Mouse (Mus musculus) kidney, adult 2 months (tissue): ENCODE data around the gene Ptpn13. TPM values are rescaled to one million over a fixed set of nuclear protein-coding genes. Genes with fewer than 3 reads are reported as not detected.

ENCODE experiments used
- DNase-seq: peaks from one replicate; pipeline ENCODE4 v3.0.0; 2021
- H3K27ac ChIP-seq: fragments of 200-500 bp; 2 replicates; pipeline ENCODE4 v1.5.1; 2012; ENCODE audit warnings: low read depth, low read length, control low read depth, inconsistent platforms; ENCODE audit not compliant: insufficient read depth
- H3K27me3 ChIP-seq: fragments of 200-500 bp; replicated peaks from 2 replicates; pipeline ENCODE4 v1.6.1; 2012; ENCODE audit warnings: mild to moderate bottlenecking, moderate library complexity, low read length, inconsistent platforms; ENCODE audit not compliant: control insufficient read depth, insufficient read depth
- H3K36me3 ChIP-seq: fragments of 200-500 bp; 2 replicates; pipeline ENCODE4 v1.6.1; 2012; ENCODE audit warnings: mild to moderate bottlenecking, moderate library complexity, low read length, inconsistent platforms; ENCODE audit not compliant: control insufficient read depth, insufficient read depth
- H3K4me1 ChIP-seq: fragments of 200-500 bp; 2 replicates; pipeline ENCODE4 v1.6.1; 2011; ENCODE audit warnings: low read length; ENCODE audit not compliant: control insufficient read depth, insufficient read depth
- H3K4me3 ChIP-seq: fragments of 200-500 bp; 2 replicates; pipeline ENCODE4 v1.5.1; 2011; ENCODE audit warnings: mild to moderate bottlenecking, low read depth, low read length, control low read depth; ENCODE audit not compliant: insufficient read depth
- CTCF ChIP-seq: fragments of 200-500 bp; conservative IDR thresholded peaks from 2 replicates; pipeline ENCODE4 v1.5.1; 2011; ENCODE audit warnings: low read depth, mild to moderate bottlenecking, control low read depth, low read length, moderate library complexity, mixed read lengths; ENCODE audit not compliant: insufficient read depth, insufficient read length
- POLR2A ChIP-seq: fragments of 200-500 bp; IDR thresholded peaks from one replicate; pipeline ENCODE4 v1.6.1; 2011; ENCODE audit warnings: low read depth, low read length, control low read depth
- WGBS: fragments of 180-500 bp; shearing (Covaris S2); methylation state at CpG from one replicate; pipeline ENCODE4 v1.1.7; 2018; 5-methylcytosine and 5-hydroxymethylcytosine counted together
- polyA plus RNA-seq: library from polyadenylated mRNA; depleted of rRNA; stranded (reverse); fragments of >200 nt; gene quantifications from 2 replicates; pipeline ENCODE4 v1.2.3, GENCODE M21; 2012

Ptpn13 gene
- polyA plus RNA-seq, 1 experiment, result 23.7 TPM

- TF ChIP-seq POLR2A, result no peak
- no peak for TF ChIP-seq CTCF
- H3K36me3 ChIP-seq, result no peaks in the 10 kb centered on the region
- DNase-seq, result no peak
- H3K4me1 ChIP-seq, result no peaks in the 10 kb centered on the region; the same call in 1 of the 2 replicates
- H3K4me3 ChIP-seq, result no peak overlapping the region
- no peak overlapping the region for H3K27ac ChIP-seq
- 80% methylated on average over 4 of the region's 4 CpGs for WGBS
- no peaks in the 10 kb centered on the region for H3K27me3 ChIP-seq
These were observed 49.3 kb downstream of the Ptpn13 start for GRCm38 (mm10) chr5:103474259-103474658.

GRCm38 (mm10) chr5:103475503-103475902, 50.5 kb downstream of the Ptpn13 start:
- no peaks in the 10 kb centered on the region; the same call in 1 of the 2 replicates for H3K4me1 ChIP-seq
- H3K36me3 ChIP-seq, result no peaks in the 10 kb centered on the region
- H3K4me3 ChIP-seq, result no peak overlapping the region
- no peaks in the 10 kb centered on the region for H3K27me3 ChIP-seq
- 71% methylated on average over 5 of the region's 5 CpGs for whole genome bisulfite sequencing
- H3K27ac ChIP-seq, result no peak overlapping the region
- DNase-seq, result no peak
- TF ChIP-seq POLR2A, result no peak
- no peak for TF ChIP-seq CTCF

- no peaks in the 10 kb centered on the region for H3K27me3 ChIP-seq
- H3K27ac ChIP-seq, result no peak overlapping the region
- DNase-seq, result no peak
- no peak overlapping the region for H3K4me3 ChIP-seq
- no peaks in the 10 kb centered on the region for H3K36me3 ChIP-seq
- WGBS, result 91% methylated on average over 5 of the region's 5 CpGs
- TF ChIP-seq POLR2A (no peak), CTCF (no peak)
- no peaks in the 10 kb centered on the region for H3K4me1 ChIP-seq
These were observed 54.5 kb downstream of the Ptpn13 start for GRCm38 (mm10) chr5:103479503-103479902.

- WGBS, result 77% methylated on average over 2 of the region's 2 CpGs
- no peak for DNase-seq
- H3K4me3 ChIP-seq, result no peak overlapping the region
- no peaks in the 10 kb centered on the region for H3K27me3 ChIP-seq
- TF ChIP-seq POLR2A, result no peak
- TF ChIP-seq CTCF, result no peak
- H3K4me1 ChIP-seq, result no peaks in the 10 kb centered on the region
- H3K36me3 ChIP-seq, result no peaks in the 10 kb centered on the region
- no peak overlapping the region for H3K27ac ChIP-seq
These were observed 56.2 kb downstream of the Ptpn13 start for GRCm38 (mm10) chr5:103481222-103481621.

- DNase-seq, result no peak
- Histone ChIP-seq H3K4me3 (no peak overlapping the region), H3K4me1 (no peaks in the 10 kb centered on the region), H3K27ac (no peak overlapping the region), H3K27me3 (no peaks in the 10 kb centered on the region), H3K36me3 (no peaks in the 10 kb centered on the region; the same call in 1 of the 2 replicates)
- TF ChIP-seq CTCF (no peak), POLR2A (no peak)
- 89% methylated on average over 7 of the region's 7 CpGs for WGBS
These were observed 62.0 kb downstream of the Ptpn13 start for GRCm38 (mm10) chr5:103487001-103487400.

- Histone ChIP-seq H3K4me3 (no peak overlapping the region), H3K4me1 (no peaks in the 10 kb centered on the region), H3K36me3 (peaks cover 2% of the 10 kb centered on the region; the same call in 1 of the 2 replicates), H3K27me3 (no peaks in the 10 kb centered on the region), H3K27ac (no peak overlapping the region)
- no peak for TF ChIP-seq POLR2A
- TF ChIP-seq CTCF, result no peak
- DNase-seq, result no peak
- 93% methylated on average over 8 of the region's 8 CpGs for WGBS
These were observed 66.0 kb downstream of the Ptpn13 start for GRCm38 (mm10) chr5:103490964-103491363.

GRCm38 (mm10) chr5:103491788-103492187, 66.8 kb downstream of the Ptpn13 start:
- no peak for TF ChIP-seq POLR2A
- TF ChIP-seq CTCF, result no peak
- no peak for DNase-seq
- H3K4me1 ChIP-seq, result no peaks in the 10 kb centered on the region
- WGBS, result 90% methylated on average over 5 of the region's 5 CpGs
- H3K27ac ChIP-seq, result no peak overlapping the region
- H3K27me3 ChIP-seq, result no peaks in the 10 kb centered on the region
- no peak overlapping the region for H3K4me3 ChIP-seq
- H3K36me3 ChIP-seq, result peaks cover 2% of the 10 kb centered on the region; the same call in 1 of the 2 replicates
